Mouse (Mus musculus) testis, adult 2 months (tissue): ENCODE data around the gene Tmsb15a.

Source experiments
- CTCF ChIP-seq: fragments of 200-500 bp; IDR thresholded peaks from 2 replicates; pipeline ENCODE4 v1.5.1; 2012; ENCODE audit warnings: low read depth, mild to moderate bottlenecking, inconsistent platforms, low read length, moderate library complexity; ENCODE audit not compliant: control insufficient read depth, insufficient read depth, insufficient replicate concordance
- POLR2A ChIP-seq: fragments of 200-500 bp; IDR thresholded peaks from 2 replicates; pipeline ENCODE4 v1.6.1; 2012; ENCODE audit warnings: low read depth, mild to moderate bottlenecking, inconsistent platforms, low read length, moderate library complexity; ENCODE audit not compliant: control insufficient read depth

GRCm38 (mm10) chrX:135768043-135768548, 43.0 kb upstream of the Tmsb15a start:
- TF ChIP-seq CTCF (no peak), POLR2A (no peak)
